Mouse (Mus musculus) testis, adult 2 months (tissue): ENCODE data around the gene Mmp24.

Experiments used
- CTCF ChIP-seq: fragments of 200-500 bp; IDR thresholded peaks from 2 replicates; pipeline ENCODE4 v1.5.1; 2012; ENCODE audit warnings: low read depth, mild to moderate bottlenecking, inconsistent platforms, low read length, moderate library complexity; ENCODE audit not compliant: control insufficient read depth, insufficient read depth, insufficient replicate concordance
- POLR2A ChIP-seq: fragments of 200-500 bp; IDR thresholded peaks from 2 replicates; pipeline ENCODE4 v1.6.1; 2012; ENCODE audit warnings: low read depth, mild to moderate bottlenecking, inconsistent platforms, low read length, moderate library complexity; ENCODE audit not compliant: control insufficient read depth

- no peak for TF ChIP-seq CTCF
- no peak for TF ChIP-seq POLR2A
Measured at GRCm38 (mm10) chr2:155834732-155835131, 59.6 kb downstream of the Mmp24 start, which contains the start of gene Fam83c.
